Mouse (Mus musculus): ENCODE measurements around the gene Prpf39.

DNA sequence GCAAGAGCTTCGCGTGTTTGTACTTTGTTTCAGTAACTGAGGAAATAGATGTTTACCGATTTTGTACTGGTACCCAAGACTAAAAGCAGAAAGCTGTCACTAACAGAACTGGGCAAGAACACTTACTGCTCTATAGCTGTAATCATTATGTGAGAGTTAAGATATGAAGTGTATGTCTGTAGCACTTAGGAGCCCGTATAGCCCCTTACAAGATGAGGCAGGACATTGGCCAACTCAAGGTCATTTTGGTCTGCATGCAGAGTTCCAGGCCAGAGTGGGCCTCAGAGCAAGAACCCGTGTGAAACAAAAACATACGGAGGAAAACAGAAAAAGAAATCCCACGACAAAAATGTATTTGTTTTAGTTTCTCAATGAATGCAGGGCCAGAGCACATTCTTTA lies 38.5 kb downstream of the Prpf39 start:
- TF ChIP-seq CTCF (IDR thresholded peaks at IDR 0.05; ENCODE audit: low read depth, low read length) = no peak
- no peak for TF ChIP-seq GATA1 (IDR thresholded peaks at IDR 0.05; ENCODE audit: borderline replicate concordance, low read length)

Measured in G1E (cell line).